Mouse (Mus musculus) mature B cell (primary cell): ENCODE data around the gene Bglap3.
"Not testable (repeated sequence)": the region's sequence is repeated elsewhere in the genome, so short reads cannot be mapped to it uniquely, and the experiment has no call there.

Experiments used
- in situ Hi-C: fragments of 300-500 bp; cut with MboI; formaldehyde crosslinking; loops from 2 replicates; pipeline ENCODE4 v1.14.3; 2019

Gene Bglap3

DNA sequence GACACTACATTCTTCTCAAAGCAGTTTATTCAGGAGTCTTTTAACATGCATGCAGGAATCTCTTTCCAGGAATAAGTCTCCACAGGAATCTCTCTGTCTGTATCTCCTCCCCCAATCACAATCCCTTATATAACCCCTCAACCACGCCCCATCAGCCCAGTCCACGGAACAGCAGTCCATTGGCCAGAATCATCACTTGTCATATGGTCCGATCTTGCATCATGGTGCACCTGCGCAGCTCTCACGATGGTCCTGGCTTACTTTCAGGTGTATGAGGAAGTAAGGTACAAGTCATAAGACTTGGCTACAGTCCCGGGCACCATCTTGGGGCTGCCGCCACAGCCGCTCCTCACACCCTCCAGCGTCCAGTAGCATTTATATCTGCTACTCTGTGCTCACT lies at the start of gene Bglap3:
Gene Bglap3, minus strand, starts transcription at position 101 of the 400 bp plus-strand sequence.
- in situ Hi-C loops = not testable (repeated sequence)

- in situ Hi-C loops = no loop called here
Observed at GRCm38 (mm10) chr3:88422020-88422720, 49.6 kb upstream of the Bglap3 start.

DNA sequence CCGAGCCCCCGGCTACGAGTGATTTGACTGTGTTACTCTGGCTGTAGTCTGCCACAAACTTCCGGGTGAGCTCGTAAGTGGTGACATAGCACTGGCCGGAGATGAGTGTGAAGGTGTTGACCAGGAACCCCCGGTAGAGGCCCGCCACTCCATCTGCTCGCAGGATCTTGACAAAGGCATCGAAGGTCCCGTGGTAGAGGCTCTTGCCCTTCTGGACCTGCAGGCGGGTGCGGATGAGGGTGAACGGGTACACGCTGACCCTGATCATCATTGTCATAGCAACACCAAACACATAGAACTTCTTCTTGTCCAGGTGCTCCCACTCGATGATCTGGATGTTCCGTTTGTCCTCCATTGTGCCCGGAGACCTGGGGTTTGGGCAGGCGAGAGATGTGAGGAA lies 48.2 kb upstream of the Bglap3 start:
- in situ Hi-C loops = no loop called here

DNA sequence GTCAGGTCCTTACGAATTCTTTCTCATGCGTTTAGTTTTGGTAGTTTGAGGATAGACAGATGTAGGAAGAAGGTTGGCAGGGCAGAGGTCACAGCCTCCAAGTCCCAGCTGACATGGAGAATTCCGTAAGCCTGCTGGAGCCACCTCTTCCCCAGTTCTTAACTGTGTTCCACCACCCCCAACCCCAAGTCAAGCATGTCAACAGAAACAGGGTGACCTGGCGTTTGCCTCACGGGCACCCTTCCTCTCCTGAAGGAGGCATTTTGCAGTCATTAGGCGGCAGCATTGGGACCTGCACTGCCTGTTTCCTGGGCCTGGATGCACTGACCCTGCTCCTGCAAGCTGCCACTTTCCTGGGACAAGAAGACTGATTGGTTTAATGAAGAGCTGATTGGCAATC lies 45.5 kb upstream of the Bglap3 start:
- in situ Hi-C loops = no loop called here

GRCm38 (mm10) chr3:88415668-88416067 lies 43.1 kb upstream of the Bglap3 start:
- in situ Hi-C loops = no loop called here

- in situ Hi-C loops = no loop called here
Observed at GRCm38 (mm10) chr3:88412636-88413035, 40.1 kb upstream of the Bglap3 start.

DNA sequence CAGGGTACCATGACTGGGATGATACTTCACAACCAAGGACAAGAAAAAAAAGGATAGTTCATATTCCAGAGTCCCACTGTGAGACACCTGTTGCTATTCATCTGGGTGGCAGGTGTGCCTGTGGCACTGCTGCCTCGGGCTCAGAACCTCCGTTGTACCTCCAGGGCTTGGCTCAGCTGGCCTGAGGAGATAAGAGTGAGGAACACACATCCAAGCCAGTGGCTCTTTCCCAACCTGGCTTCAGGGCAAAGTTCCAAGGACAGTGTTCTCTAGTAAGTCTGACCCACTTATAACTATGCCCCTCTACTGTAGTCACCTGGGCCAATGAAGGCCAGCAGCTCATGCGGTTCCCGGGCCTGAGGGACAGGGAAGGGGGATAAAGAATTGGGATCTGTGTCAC lies 39.1 kb upstream of the Bglap3 start:
- in situ Hi-C loops = no loop called here

DNA sequence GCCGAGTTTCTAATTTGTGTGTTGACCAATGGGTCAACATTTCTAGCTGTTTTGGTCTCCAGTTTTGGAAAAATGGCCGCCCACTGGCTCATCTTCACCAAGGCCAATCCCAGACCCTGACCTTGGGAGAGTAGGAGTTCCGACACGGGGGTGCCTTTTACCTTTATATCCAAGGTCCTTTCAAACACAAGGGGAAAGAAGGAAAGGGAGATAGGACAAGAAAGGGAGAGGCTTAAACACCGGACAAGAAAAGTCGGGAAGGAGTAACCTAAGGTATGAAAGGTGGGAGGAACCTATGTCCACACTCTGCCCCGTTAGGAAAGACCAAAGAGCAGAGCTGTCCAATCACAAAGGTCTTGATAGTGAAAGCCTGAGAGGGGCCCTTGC lies 38.1 kb upstream of the Bglap3 start:
- in situ Hi-C loops = no loop called here

DNA sequence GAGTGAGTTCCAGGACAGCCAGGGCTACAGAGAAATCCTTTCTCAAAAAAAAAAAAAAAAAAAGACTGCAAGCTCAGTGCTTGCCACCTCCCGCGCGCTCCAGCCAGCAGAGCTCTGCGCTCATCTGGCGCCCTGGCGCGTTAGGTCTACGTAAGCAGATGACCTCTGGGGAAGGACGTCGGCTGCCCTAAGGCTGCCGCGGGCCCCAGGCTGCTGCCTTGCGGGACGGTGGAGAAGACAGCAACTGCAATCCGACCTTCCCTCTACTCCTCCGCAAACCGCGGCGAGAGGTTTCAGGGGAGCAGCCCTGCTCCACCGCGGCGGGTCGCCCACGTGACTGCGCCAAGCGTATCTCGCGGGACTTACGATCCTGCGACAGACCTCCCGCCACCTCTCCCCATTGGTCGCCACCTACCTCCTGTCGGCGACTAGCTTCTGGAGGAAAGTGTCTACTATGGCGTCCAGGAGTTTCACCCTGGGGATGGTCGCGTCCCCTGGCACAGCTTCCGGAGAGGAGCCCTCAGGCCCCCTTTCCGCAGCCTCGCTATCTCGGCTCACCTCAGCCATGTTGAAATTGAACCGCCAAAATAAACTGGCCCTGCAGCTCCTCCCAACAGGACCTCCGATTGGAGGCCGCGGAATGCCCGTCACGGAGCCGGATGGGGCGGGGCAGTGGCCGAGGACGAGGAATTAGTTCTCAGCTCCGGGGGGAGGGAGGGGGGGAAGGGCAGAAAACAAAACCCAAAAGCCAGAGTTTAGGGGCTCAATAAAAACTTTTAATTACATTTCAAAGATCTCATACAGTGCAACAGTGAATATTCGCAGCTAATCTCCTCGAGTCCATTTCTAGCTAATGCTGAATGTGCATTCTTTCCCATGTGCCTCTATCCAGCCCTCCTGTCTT lies 37.5 kb upstream of the Bglap3 start, which contains the start of gene Pmf1:
Gene Pmf1, minus strand, starts transcription at position 591 of the 904 bp plus-strand sequence.
- in situ Hi-C loops = loop anchor here (5.0 kb wide), 2 partner anchors 52 to 122 kb away; partner anchors contain the start of genes Mex3a and Sema4a

GRCm38 (mm10) chr3:88408953-88409352 lies 36.4 kb upstream of the Bglap3 start:
- in situ Hi-C loops = loop anchor here (5.0 kb wide), 2 partner anchors 53 to 123 kb away; partner anchors contain the start of genes Mex3a and Sema4a

DNA sequence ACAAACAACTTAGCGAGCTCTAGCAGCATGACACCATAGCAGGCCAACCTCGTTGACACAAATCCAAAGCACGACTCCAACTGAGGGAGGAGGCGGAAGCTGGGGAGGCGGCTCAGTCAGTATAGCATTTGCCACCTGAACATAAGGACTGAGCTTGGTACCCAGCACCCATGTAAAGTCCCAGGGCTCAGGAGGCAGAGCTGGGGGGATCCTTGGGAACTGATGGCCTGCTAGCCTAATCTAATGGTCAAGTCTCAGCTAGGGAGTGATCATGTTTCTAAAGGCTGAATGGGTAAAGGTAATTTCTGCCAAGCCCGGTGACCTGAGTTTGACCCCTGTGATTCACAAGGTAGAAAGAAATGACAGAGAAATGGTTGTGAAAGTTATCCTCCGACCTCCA lies 35.0 kb upstream of the Bglap3 start:
- in situ Hi-C loops = loop anchor here (5.0 kb wide), 2 partner anchors 55 to 125 kb away; partner anchors contain the start of genes Mex3a and Sema4a

DNA sequence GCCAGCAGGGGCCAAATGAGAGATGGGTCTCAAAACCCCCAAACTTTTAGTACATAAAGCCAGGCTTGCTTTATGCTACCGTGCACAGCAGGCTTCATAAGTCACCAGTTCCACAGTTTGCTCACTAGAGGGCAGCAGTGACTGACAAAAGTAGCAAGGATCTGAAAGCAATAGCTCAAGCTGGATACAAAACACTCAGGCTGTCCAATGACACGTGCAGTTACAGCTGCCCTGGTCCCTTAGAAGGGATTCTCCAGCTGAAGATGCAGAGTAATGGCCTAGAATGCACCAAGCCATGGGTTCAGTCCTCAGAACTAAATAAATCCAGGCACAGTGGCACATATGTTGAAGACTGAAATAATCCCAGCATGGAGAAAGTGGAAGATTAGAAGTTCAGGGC lies 34.5 kb upstream of the Bglap3 start:
- in situ Hi-C loops = loop anchor here (5.0 kb wide), 2 partner anchors 55 to 125 kb away; partner anchors contain the start of genes Mex3a and Sema4a

DNA sequence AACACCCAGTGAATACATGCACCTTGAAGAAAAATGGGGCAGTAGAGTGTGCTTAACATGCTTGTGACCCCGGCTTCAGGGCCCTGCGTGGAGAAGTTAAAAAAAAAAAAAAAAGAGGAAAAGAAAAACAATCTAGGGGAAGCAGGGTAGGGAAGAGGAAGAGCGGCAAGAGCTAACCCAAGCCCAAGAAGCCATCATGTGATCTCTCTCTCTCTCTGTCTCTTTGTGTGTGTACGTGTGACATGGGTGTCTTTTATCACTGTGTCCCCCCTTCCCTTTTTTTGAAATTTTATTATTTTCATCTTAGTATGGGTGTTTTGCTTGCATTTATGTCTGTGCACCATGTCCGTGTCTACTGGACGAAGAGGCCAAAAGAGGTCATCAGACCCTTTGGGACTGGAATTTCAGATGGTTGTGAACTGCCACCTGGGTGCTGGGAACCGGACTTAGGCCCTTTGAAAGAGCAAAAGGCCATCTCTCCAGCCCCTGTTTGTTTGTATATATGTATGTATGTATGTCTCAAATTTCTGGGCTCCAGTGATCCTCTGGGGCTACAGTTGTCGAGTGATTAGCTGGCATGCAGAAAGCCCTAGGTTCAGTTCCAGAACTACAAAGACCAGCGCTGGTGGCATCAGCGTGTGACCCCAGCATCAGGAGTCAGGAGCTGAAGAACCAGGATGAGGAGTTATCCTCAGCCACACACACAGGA lies 31.1 kb upstream of the Bglap3 start:
- in situ Hi-C loops = no loop called here

DNA sequence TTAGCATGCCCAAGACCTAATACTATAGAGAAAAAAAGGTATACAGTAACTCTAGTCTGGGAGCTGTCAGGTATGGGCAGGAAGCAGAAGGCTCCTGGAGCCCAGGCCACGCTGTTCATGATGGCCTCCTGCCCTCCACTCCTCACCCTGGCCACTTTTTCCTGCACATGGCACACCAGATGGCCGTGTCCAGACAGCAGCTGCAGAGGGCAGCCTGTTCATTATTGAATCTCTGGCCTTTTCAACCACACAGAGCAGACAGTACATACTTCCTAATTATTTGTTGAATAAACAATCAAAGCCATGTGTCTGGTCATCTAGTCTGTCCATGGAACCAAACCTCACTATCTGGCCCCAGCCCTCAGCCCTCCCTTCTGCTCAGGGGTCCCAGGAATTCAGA lies 26.1 kb upstream of the Bglap3 start:
- in situ Hi-C loops = no loop called here

DNA sequence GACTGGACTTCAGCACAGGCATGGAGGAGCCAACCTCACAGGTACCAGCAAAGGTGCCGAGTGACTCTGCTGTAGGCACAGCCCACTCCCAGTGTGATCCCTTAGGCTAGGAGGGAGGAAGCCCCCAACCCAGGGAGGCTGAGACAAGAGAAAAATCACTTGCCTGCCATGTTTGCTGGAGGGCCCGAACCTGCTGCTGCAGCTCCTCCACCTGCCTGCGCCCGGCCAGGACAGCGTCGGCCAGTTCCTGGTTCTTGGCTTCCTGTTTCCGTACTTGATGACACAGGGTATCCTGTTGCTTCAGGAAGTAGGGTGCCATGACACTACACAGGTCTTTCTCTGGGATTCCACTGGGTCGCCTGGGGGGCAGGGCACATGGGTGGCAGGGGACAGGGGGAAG lies 23.2 kb upstream of the Bglap3 start:
- in situ Hi-C loops = no loop called here

- in situ Hi-C loops = no loop called here
Observed at GRCm38 (mm10) chr3:88395288-88395687, 22.7 kb upstream of the Bglap3 start.

GRCm38 (mm10) chr3:88393776-88394375 lies 21.3 kb upstream of the Bglap3 start:
- in situ Hi-C loops = no loop called here

DNA sequence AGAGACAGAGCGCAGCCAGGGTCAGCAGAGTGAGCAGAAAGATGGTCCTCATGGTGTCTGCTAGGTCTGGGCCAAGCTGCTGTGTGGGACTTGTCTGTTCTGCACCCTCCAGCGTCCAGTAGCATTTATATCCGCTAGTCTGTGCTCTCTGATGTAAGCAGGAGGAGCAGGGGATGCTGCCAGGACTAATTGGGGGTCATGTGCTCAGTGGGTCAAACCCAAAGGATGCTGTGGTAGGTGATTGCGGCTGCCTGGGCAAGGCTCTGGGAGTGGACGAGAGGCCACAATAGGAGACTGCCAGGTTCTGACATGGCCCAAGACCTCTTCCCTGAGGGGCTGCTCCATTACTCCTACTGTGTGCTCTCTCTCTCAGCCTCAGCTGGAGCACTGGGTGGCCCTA lies 11.8 kb upstream of the Bglap3 start, which contains the start of gene Bglap:
Gene Bglap, minus strand, starts transcription at position 101 of the 400 bp plus-strand sequence.
- in situ Hi-C loops = no loop called here

- in situ Hi-C loops = not testable (repeated sequence)
Observed at GRCm38 (mm10) chr3:88382383-88382782, 9.8 kb upstream of the Bglap3 start.

DNA sequence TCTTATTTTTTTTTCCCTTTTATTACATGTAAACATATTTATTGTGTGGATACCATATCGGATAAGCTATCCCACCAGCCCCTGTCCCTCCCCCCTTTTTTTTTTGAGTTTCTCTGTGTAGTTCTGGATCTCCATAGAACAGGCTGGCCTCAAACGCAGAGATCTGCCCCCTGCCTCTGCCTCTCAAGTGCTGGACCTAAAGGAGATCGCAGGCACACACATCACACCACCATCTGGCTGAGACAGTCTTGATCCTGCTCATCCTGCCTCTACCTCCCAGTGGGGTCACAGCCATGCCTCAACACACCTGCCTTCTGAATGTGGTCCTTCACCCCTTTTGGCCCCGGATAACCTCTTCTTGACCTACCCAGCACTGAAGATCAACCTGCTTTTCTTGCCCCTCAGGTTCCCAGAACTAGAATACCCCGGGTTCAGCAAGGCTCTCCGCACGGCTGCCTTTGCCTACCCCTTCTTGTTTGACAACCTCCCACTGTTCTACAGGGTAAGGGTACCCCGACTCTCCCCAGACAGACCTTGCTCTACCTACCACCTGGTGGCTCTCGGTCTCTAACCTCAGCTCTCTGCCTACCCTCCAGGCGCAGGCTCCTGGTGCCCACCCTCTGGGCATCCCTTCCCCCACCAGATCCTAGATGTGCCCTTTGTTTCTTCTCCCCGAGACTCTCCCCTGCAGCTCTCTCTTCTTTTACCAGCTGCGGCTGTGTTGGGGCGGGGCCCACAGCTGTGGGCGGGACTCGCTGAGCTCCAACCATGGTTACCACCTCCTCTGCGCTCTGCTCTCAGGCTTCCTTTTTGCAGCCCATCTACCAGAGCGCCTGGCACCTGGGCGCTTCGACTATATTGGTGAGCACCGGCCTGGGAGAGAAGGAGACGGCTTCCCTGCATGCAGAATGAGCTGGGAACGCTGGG lies 9.1 kb upstream of the Bglap3 start:
- in situ Hi-C loops = not testable (repeated sequence)
